Mouse (Mus musculus): ENCODE results near the gene Cd101. TPM values are rescaled to one million over a fixed set of nuclear protein-coding genes. Genes with fewer than 3 reads are reported as not detected.

Gene Cd101
- polyA plus RNA-seq, 1 experiment from 2014 or later, result 0.09 TPM

DNA sequence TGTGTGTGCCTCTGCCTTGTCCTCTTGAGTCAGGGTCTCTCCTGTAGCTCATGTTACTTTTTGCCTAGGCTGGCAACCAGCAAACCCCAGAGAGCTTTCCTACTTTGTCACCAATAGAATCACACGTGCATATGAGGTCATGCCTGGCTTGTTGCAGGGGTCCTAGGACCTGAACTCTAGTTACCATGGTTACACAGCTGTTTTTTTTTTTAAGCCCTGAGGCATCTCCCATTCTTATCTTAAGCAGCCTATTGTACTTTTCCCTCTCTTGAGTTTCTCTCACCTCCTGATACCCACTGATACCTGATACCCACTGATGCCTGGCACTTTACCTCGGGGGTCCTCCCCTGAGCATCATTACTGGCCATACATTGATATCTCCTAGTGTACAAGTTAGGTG lies 29.6 kb downstream of the Cd101 start:
- H3K9ac ChIP-seq (ENCODE audit: low read depth, low read length), result no peak overlapping the region
- H3K4me1 ChIP-seq (ENCODE audit: control insufficient read depth, low read depth, low read length), result no peaks in the 10 kb centered on the region
- no peaks in the 10 kb centered on the region for H3K36me3 ChIP-seq (ENCODE audit: control insufficient read depth, insufficient read depth)
- no peak overlapping the region for H3K4me3 ChIP-seq (ENCODE audit: low read depth, low read length)
- no peaks in the 10 kb centered on the region for H3K27me3 ChIP-seq (ENCODE audit: control insufficient read depth, insufficient read depth, low read depth, low read length)
- WGBS (ENCODE audit: insufficient replicate concordance), result 21% methylated on average over 2 of the region's 2 CpGs
- H3K27ac ChIP-seq (ENCODE audit: low read length), result no peak overlapping the region
- H3K4me2 ChIP-seq (ENCODE audit: low read depth, low read length), result no peak overlapping the region
- H3K9me3 ChIP-seq (replicated peaks; ENCODE audit: control insufficient read depth, low read length), result no peaks in the 10 kb centered on the region
- no peak for ATAC-seq (ENCODE audit: low read depth)

GRCm38 (mm10) chr3:100998904-100999340 lies 30.4 kb downstream of the Cd101 start:
- no peaks in the 10 kb centered on the region for H3K27me3 ChIP-seq (ENCODE audit: control insufficient read depth, insufficient read depth, low read depth, low read length)
- 9% methylated on average over 6 of the region's 6 CpGs for WGBS (ENCODE audit: insufficient replicate concordance)
- no peak overlapping the region for H3K9ac ChIP-seq (ENCODE audit: low read depth, low read length)
- H3K27ac ChIP-seq (ENCODE audit: low read length), result no peak overlapping the region
- H3K36me3 ChIP-seq (ENCODE audit: control insufficient read depth, insufficient read depth), result no peaks in the 10 kb centered on the region
- ATAC-seq (ENCODE audit: low read depth), result peak; percentile 37; the same call in 1 of the 2 replicates
- H3K9me3 ChIP-seq (replicated peaks; ENCODE audit: control insufficient read depth, low read length), result no peaks in the 10 kb centered on the region
- H3K4me3 ChIP-seq (ENCODE audit: low read depth, low read length), result no peak overlapping the region
- peak overlapping the region; percentile 18; the same call in 1 of the 2 replicates for H3K4me2 ChIP-seq (ENCODE audit: low read depth, low read length)
- no peaks in the 10 kb centered on the region for H3K4me1 ChIP-seq (ENCODE audit: control insufficient read depth, low read depth, low read length)

- Histone ChIP-seq H3K9ac (ENCODE audit: low read depth, low read length) (no peak overlapping the region), H3K4me1 (ENCODE audit: control insufficient read depth, low read depth, low read length) (no peaks in the 10 kb centered on the region), H3K36me3 (ENCODE audit: control insufficient read depth, insufficient read depth) (no peaks in the 10 kb centered on the region), H3K27me3 (ENCODE audit: control insufficient read depth, insufficient read depth, low read depth, low read length) (no peaks in the 10 kb centered on the region), H3K4me2 (ENCODE audit: low read depth, low read length) (no peak overlapping the region), H3K27ac (ENCODE audit: low read length) (no peak overlapping the region), H3K9me3 (replicated peaks; ENCODE audit: control insufficient read depth, low read length) (no peaks in the 10 kb centered on the region), H3K4me3 (ENCODE audit: low read depth, low read length) (no peak overlapping the region)
- whole genome bisulfite sequencing (ENCODE audit: insufficient replicate concordance), result 57% methylated on average over 10 of the region's 10 CpGs
- ATAC-seq (ENCODE audit: low read depth), result no peak
These were observed 31.4 kb downstream of the Cd101 start for GRCm38 (mm10) chr3:100997785-100998570.

- no peaks in the 10 kb centered on the region for H3K36me3 ChIP-seq (ENCODE audit: control insufficient read depth, insufficient read depth)
- WGBS (ENCODE audit: insufficient replicate concordance), result 51% methylated on average over 4 of the region's 4 CpGs
These were observed 35.1 kb downstream of the Cd101 start for GRCm38 (mm10) chr3:100994252-100994651.

GRCm38 (mm10) chr3:100993718-100994117 lies 35.6 kb downstream of the Cd101 start:
- H3K4me1 ChIP-seq (ENCODE audit: control insufficient read depth, low read depth, low read length), result no peaks in the 10 kb centered on the region
- ATAC-seq (ENCODE audit: low read depth), result no peak
- 24% methylated on average over 15 of the region's 15 CpGs for WGBS (ENCODE audit: insufficient replicate concordance)
- no peaks in the 10 kb centered on the region for H3K36me3 ChIP-seq (ENCODE audit: control insufficient read depth, insufficient read depth)
- no peak overlapping the region for H3K4me2 ChIP-seq (ENCODE audit: low read depth, low read length)
- no peak overlapping the region for H3K4me3 ChIP-seq (ENCODE audit: low read depth, low read length)
- H3K27ac ChIP-seq (ENCODE audit: low read length), result no peak overlapping the region
- H3K9ac ChIP-seq (ENCODE audit: low read depth, low read length), result no peak overlapping the region
- no peaks in the 10 kb centered on the region for H3K27me3 ChIP-seq (ENCODE audit: control insufficient read depth, insufficient read depth, low read depth, low read length)
- H3K9me3 ChIP-seq (replicated peaks; ENCODE audit: control insufficient read depth, low read length), result no peaks in the 10 kb centered on the region

More at GRCm38 (mm10) chr3:100994252-100994651, 35.1 kb downstream of the Cd101 start:
- H3K9ac ChIP-seq (ENCODE audit: low read depth, low read length), result no peak overlapping the region
- H3K4me2 ChIP-seq (ENCODE audit: low read depth, low read length), result no peak overlapping the region
- no peak overlapping the region for H3K4me3 ChIP-seq (ENCODE audit: low read depth, low read length)
- H3K4me1 ChIP-seq (ENCODE audit: control insufficient read depth, low read depth, low read length), result no peaks in the 10 kb centered on the region
- H3K27me3 ChIP-seq (ENCODE audit: control insufficient read depth, insufficient read depth, low read depth, low read length), result no peaks in the 10 kb centered on the region
- no peak overlapping the region for H3K27ac ChIP-seq (ENCODE audit: low read length)
- H3K9me3 ChIP-seq (replicated peaks; ENCODE audit: control insufficient read depth, low read length), result no peaks in the 10 kb centered on the region
- no peak for ATAC-seq (ENCODE audit: low read depth)

DNA sequence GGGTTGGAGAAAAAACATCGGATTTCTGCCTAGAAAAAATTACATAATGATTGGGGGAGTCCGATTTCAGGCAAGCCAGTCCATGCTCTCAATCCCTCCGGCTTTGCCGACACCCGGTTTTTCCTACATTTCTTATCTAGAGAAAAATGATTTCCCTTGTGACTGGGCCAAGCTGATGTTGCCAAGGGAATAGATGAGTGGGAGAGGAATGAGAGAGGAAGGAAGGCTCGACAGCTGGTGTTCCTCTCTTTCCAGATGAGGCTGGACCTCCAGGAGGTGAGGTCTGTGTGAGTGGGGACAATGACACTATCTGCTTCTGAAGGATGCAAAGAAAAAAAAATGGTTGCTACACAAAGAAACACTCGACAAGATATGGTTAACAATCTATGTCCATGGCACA lies 36.2 kb downstream of the Cd101 start:
- 64% methylated on average over 7 of the region's 7 CpGs for WGBS (ENCODE audit: insufficient replicate concordance)
- Histone ChIP-seq H3K9ac (ENCODE audit: low read depth, low read length) (no peak overlapping the region), H3K27ac (ENCODE audit: low read length) (no peak overlapping the region)

GRCm38 (mm10) chr3:100990231-100990630 lies 39.1 kb downstream of the Cd101 start:
- Histone ChIP-seq H3K4me2 (ENCODE audit: low read depth, low read length) (no peak overlapping the region), H3K9me3 (replicated peaks; ENCODE audit: control insufficient read depth, low read length) (no peaks in the 10 kb centered on the region), H3K36me3 (ENCODE audit: control insufficient read depth, insufficient read depth) (no peaks in the 10 kb centered on the region), H3K27me3 (ENCODE audit: control insufficient read depth, insufficient read depth, low read depth, low read length) (no peaks in the 10 kb centered on the region), H3K4me3 (ENCODE audit: low read depth, low read length) (no peak overlapping the region), H3K4me1 (ENCODE audit: control insufficient read depth, low read depth, low read length) (no peaks in the 10 kb centered on the region), H3K27ac (ENCODE audit: low read length) (no peak overlapping the region), H3K9ac (ENCODE audit: low read depth, low read length) (no peak overlapping the region)
- ATAC-seq (ENCODE audit: low read depth), result no peak
- 35% methylated on average over 1 of the region's 1 CpGs for WGBS (ENCODE audit: insufficient replicate concordance)

More for the DNA sequence above, 36.2 kb downstream of the Cd101 start:
- no peaks in the 10 kb centered on the region for H3K9me3 ChIP-seq (replicated peaks; ENCODE audit: control insufficient read depth, low read length)
- H3K27me3 ChIP-seq (ENCODE audit: control insufficient read depth, insufficient read depth, low read depth, low read length), result no peaks in the 10 kb centered on the region
- H3K4me2 ChIP-seq (ENCODE audit: low read depth, low read length), result no peak overlapping the region
- H3K4me1 ChIP-seq (ENCODE audit: control insufficient read depth, low read depth, low read length), result no peaks in the 10 kb centered on the region
- no peak for ATAC-seq (ENCODE audit: low read depth)
- H3K4me3 ChIP-seq (ENCODE audit: low read depth, low read length), result no peak overlapping the region
- no peaks in the 10 kb centered on the region for H3K36me3 ChIP-seq (ENCODE audit: control insufficient read depth, insufficient read depth)

DNA sequence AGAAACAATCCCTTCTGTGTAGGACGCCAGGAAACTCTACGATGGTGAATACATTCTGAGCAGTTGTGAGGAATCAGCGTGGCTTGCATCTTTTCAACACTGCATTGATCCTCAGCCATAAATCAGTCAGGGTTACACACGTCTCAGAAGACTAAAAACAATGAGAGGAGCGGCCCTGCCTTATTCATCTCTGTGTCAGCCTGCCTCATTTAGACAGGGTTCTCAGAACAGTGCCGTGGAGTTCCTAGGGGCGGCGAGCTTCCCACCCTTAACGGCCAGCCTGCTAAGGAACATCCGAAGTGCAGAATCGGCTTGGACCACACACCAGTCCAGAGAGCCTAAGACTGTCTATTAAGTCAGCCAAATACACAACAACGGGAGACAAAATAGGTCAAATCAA lies 39.9 kb downstream of the Cd101 start:
- no peak overlapping the region for H3K4me2 ChIP-seq (ENCODE audit: low read depth, low read length)
- no peak for ATAC-seq (ENCODE audit: low read depth)
- H3K36me3 ChIP-seq (ENCODE audit: control insufficient read depth, insufficient read depth), result no peaks in the 10 kb centered on the region
- no peaks in the 10 kb centered on the region for H3K9me3 ChIP-seq (replicated peaks; ENCODE audit: control insufficient read depth, low read length)
- no peak overlapping the region for H3K9ac ChIP-seq (ENCODE audit: low read depth, low read length)
- H3K4me1 ChIP-seq (ENCODE audit: control insufficient read depth, low read depth, low read length), result no peaks in the 10 kb centered on the region
- no peaks in the 10 kb centered on the region for H3K27me3 ChIP-seq (ENCODE audit: control insufficient read depth, insufficient read depth, low read depth, low read length)
- H3K4me3 ChIP-seq (ENCODE audit: low read depth, low read length), result no peak overlapping the region
- H3K27ac ChIP-seq (ENCODE audit: low read length), result no peak overlapping the region
- 54% methylated on average over 12 of the region's 12 CpGs for WGBS (ENCODE audit: insufficient replicate concordance)

- H3K36me3 ChIP-seq (ENCODE audit: control insufficient read depth, insufficient read depth), result no peaks in the 10 kb centered on the region
- no peak overlapping the region for H3K27ac ChIP-seq (ENCODE audit: low read length)
- H3K27me3 ChIP-seq (ENCODE audit: control insufficient read depth, insufficient read depth, low read depth, low read length), result no peaks in the 10 kb centered on the region
- H3K9ac ChIP-seq (ENCODE audit: low read depth, low read length), result no peak overlapping the region
- no peaks in the 10 kb centered on the region for H3K4me1 ChIP-seq (ENCODE audit: control insufficient read depth, low read depth, low read length)
- WGBS (ENCODE audit: insufficient replicate concordance), result 21% methylated on average over 8 of the region's 8 CpGs
- H3K4me3 ChIP-seq (ENCODE audit: low read depth, low read length), result no peak overlapping the region
- no peaks in the 10 kb centered on the region for H3K9me3 ChIP-seq (replicated peaks; ENCODE audit: control insufficient read depth, low read length)
- no peak overlapping the region for H3K4me2 ChIP-seq (ENCODE audit: low read depth, low read length)
- ATAC-seq (ENCODE audit: low read depth), result no peak
These were observed 50.1 kb downstream of the Cd101 start for GRCm38 (mm10) chr3:100979290-100979689.

All from liver, embryonic 16.5 days (tissue).